Mouse (Mus musculus) brown adipose tissue, adult 24 weeks (tissue): Measurements from ENCODE around the gene Igdcc3. TPM values are rescaled to one million over a fixed set of nuclear protein-coding genes. Genes with fewer than 3 reads are reported as not detected.

Experiments used
- H3K27ac ChIP-seq: fragments of 200-500 bp; replicated peaks from 2 replicates; pipeline ENCODE4 v1.5.1; 2012; ENCODE audit warnings: low read depth, mild to moderate bottlenecking, low read length
- H3K4me1 ChIP-seq: fragments of 200-500 bp; 2 replicates; pipeline ENCODE4 v1.6.1; 2012; ENCODE audit warnings: low read length, mixed read lengths; ENCODE audit not compliant: control insufficient read depth, insufficient read depth, insufficient read length
- H3K4me3 ChIP-seq: fragments of 200-500 bp; 2 replicates; pipeline ENCODE4 v1.5.1; 2012; ENCODE audit warnings: low read depth, mild to moderate bottlenecking, low read length, moderate library complexity; ENCODE audit not compliant: insufficient read depth
- polyA plus RNA-seq: library from polyadenylated mRNA; stranded (reverse); fragments of >200 nt; gene quantifications from 2 replicates; pipeline ENCODE4 v1.2.4, GENCODE M21; 2012; ENCODE audit not compliant: missing spikeins, insufficient read depth, insufficient read length

The Igdcc3 gene
- polyA plus RNA-seq: not detected in 2 replicates

DNA sequence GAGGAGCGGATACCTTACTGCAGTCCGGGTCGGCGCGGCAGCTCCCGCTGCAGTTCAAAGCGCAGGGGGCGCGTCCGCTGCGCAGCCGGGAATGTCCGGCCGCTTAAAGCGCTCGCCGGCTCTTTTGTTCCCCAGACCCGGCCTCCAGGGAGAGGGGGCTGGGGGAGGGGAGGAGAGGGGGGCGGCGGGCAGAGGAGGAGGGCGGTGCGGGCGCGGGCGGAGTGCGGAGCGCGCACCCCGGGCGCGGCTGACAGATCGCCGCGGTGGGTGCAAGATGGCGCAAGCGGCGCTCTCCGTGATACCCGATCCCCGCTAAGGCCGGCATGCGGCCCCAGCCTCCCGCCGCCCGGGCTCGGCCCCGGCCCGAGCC, at the start of gene Igdcc3:
Gene Igdcc3 (plus strand): TSS at position 254 of the 370 bp plus-strand sequence.
- H3K4me3 ChIP-seq: peak within 1 kb of the TSS; percentile 66
- H3K27ac ChIP-seq: no peak within 1 kb of the TSS
- no peaks in the 10 kb centered on the region for H3K4me1 ChIP-seq

DNA sequence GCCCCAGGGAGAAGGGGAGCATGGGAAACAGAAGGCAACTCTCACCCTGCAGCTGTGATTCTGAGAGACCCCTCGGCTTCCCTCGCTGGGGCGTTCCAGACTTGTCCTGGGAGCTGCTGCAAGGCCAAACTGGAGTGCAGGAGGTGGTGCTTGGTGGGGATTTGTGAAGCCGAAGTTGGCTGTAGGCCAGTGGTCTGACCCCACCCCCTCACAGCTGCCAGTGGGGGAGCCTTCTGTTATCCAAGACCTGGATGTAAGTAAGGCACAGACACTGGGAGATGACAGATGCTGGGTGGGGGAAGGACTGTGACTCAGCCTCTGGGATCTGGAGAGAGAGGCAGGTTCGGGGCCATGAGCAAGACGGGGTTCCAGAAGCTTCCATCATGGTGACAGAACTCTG, 46.8 kb upstream of the Igdcc3 start:
- Histone ChIP-seq H3K4me1 (no peaks in the 10 kb centered on the region), H3K4me3 (no peak overlapping the region), H3K27ac (no peak overlapping the region)

DNA sequence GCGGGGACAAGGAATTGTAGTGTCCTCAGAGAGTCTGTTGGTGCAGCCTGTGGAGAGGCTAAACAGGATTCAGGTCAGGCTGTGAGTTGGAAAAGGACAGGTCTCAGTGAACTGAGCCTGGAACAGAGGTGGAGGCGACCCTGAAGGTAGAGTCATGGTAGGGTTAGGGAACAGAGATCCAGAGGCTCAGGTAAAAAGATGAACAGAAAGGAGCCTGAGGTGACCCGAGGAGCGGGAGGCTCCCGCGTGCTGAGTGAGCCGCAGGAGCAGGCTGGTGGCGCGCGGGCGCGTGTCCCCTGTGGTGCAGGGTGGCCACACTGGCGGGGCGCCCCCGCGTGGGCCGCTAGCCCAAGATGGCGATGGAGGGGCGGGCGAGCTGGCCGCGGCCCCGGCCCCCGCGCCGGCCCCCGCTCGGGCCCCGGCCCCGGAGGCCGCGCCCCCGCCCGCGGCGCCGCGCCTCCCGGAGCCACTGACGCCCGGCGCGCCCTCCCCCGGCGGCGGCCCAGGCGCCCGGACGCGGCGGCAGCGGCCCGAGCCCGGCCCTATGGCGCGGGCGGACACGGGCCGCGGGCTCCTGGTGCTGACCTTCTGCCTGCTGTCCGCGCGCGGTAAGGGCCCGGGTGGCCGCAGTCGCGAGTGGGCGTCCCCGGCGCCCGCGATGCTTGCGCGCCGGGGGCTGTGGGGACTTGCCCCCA, 39.9 kb upstream of the Igdcc3 start, which contains the start of gene Igdcc4:
Gene Igdcc4 (plus strand): TSS at position 496 of the 695 bp plus-strand sequence.
- peak within 1 kb of the TSS; percentile 48 for H3K4me3 ChIP-seq
- H3K4me1 ChIP-seq: no peaks in the 10 kb centered on the region; the same call in 1 of the 2 replicates
- H3K27ac ChIP-seq: no peak within 1 kb of the TSS

DNA sequence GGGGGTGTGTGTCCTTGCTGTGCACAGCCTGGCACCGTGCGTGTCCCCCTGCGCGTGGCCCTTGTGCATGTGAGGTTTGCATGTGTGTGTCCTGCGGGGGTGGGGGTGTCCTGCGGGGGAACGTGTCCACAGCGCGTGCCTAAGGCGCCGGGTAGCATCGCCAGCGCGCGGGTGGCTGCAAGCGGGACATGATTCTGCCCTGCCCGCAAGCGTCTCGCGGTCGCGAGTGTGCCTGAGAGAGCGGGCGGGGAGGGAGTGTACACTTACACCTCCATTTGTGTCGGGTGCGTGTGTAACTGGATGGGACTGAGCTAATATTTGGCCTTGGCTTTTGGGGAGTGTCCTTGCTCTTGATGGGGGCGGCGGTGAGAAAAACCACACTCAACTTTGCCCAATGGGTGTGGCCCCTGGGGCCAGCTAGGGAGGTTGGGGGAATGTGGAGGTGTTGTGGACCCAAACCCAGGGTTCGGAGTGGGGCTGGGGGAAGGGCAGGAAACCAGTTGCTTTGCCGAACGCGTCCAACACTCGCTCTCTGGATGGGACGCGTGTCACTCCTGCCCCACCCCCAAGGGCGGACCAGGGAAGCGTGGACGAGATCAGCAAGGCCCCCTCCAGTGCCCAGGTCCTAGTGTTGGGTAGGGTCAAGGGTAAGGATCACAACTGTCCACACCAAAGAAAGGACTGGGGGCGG, 39.2 kb upstream of the Igdcc3 start:
- Histone ChIP-seq H3K4me1 (no peaks in the 10 kb centered on the region; the same call in 1 of the 2 replicates), H3K4me3 (peak overlapping the region; percentile 48), H3K27ac (no peak overlapping the region)

DNA sequence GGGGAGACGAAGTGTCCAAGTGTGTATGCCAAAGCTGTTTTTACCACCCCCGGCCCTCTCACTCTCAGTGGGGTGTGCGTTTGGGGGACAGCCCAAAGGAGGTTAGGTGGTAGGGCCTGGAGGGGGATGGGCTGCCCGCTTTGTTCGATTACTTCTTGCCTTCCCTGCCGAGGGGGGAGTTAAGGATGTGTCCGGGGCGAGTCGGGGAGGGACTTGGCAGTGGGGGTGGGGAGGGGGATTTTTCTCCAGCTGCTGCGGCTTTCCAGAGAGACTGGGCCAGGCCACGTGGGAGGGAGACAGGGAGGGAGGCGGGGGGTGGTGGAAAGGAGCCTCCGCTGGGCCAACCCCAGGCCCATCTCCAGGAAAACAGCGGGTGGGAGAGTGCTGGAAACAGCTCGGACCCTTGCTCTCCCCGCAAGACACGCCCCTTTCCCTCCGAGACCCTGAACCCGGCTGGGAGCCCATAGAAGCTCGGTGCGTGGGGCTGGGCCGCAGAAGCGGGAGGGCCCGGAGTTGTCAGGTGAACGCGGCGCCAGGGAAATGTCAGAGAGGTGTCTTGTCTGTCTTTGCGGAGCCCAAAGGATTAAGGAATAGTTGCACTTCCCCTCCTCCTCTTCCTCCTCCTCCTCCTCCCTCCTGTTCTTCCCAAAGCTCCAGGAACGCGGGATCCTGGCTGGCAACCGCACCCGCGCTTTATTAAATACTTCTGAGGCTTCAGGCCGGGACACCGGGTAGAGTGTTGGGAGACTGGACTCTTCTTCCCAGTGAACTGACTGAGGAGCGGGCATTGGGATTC, 38.4 kb upstream of the Igdcc3 start:
- Histone ChIP-seq H3K27ac (no peak overlapping the region), H3K4me3 (peak overlapping the region; percentile 48), H3K4me1 (no peaks in the 10 kb centered on the region; the same call in 1 of the 2 replicates)

DNA sequence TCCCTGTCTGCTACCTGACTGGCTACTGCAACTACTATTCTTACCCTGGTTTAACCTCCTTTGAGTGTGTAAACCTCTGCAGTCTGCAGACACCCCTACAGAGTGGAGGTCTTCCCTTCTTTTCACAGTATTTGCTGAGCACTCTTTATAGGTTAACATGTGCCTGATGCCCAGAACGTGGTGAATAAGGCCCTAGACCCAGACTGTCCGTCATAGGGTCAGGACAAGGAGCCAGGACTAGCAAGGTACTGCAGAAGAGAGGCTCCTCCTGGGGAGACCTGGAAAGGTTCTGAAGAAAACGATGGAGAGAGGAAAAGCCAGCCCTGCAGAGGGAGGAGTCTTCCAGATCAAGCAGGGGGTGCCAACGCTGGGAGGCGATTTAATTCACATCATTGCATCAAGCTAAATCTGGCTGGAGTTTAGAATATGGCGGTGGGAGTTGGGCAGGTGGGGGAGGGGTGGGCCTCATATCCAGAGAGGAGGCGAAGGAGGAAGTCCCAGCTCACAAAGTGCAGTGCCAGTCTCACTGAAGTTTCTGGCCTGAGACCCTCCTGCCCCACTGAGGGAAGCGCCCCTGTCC, 37.7 kb upstream of the Igdcc3 start:
- peak overlapping the region; percentile 35; the same call in 1 of the 2 replicates for H3K4me3 ChIP-seq
- no peaks in the 10 kb centered on the region; the same call in 1 of the 2 replicates for H3K4me1 ChIP-seq
- no peak overlapping the region for H3K27ac ChIP-seq

DNA sequence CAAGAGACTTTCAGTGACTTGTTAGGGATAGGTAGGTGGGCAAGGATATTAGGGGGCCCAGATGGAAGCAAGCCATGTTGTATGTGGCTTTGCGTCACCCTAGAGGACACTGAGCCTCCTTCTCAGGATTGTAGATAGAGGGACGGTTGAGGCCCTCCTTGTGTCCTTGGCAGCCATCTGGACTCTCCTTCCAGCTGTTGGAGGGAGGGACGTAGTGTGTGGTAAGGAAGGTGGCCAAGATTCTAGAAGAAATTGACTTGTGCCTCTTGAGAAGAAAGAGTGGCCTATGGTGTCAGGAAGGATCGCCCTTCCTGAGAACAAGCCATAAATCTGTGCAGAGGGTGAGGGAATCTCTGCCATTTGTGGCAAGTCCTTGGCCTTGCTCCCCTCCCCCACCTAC, 34.2 kb upstream of the Igdcc3 start:
- Histone ChIP-seq H3K4me1 (no peaks in the 10 kb centered on the region; the same call in 1 of the 2 replicates), H3K4me3 (no peak overlapping the region)

DNA sequence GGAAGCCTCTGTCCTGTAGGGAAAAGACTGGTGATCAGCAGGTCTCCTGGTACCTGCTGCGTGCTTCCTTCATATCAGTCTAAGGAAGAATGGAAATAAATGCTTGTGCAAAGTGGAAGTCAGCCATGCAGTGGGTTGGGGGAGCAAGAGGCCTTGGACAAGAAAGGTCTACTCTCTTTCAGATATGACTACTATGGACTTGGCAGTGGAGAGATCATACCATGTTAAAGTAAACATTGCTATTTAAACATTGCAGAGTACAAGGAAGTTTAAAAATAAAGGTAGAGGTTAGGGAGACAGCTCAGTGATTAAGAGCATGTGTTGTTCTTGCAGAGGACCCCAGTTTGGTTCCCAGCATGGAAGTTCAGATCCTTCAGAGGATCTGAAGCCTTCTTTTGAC, 33.1 kb upstream of the Igdcc3 start:
- Histone ChIP-seq H3K4me1 (no peaks in the 10 kb centered on the region), H3K27ac (no peak overlapping the region), H3K4me3 (no peak overlapping the region)

More for the DNA sequence above, 34.2 kb upstream of the Igdcc3 start:
- H3K27ac ChIP-seq: no peak overlapping the region

DNA sequence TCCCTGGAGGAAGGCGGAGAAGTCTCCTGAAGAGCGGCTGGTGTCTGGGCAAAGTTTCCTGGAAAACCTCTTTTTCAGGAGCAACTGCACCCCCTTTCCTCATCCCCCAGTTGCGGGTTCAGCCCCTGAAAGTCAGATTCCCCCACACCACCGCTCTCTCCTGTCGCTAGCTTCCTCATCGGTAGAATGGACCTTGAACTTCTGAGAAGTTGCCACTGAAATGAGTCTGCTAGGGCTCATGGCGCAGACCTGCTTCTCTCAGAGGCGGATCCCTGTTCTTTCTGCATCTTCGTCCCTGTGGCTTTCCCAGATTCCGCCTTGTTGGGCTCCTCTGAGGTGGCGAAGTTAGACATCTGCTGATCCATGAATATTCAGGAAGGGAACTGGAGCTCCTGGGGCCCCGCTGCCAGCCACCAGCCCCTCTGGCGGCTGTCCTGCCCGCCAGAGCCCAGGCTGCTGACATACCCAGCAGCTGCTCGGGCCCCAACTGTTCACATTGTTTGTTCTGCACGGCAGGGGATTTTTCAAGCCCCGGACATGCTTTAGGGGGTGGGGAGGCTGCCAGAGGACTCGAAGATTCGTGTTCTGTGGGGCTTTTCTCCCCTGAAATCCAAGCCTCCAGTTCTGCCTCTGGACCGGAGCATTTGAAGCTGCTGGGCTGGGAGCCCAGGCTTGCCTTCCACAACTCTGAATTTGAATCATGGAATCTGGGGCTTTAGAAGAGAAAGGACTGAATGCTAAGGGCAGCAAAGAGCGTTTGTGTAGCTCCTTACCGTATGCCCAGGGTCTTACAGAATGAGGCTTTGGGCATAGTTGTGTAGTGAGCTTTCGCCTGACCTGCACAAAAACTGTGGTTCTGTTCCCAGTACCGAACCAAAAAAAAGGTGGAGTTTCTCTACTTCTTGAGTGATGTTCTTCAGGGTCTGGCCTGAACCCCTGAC, 31.6 kb upstream of the Igdcc3 start:
- Histone ChIP-seq H3K4me1 (no peaks in the 10 kb centered on the region), H3K4me3 (no peak overlapping the region), H3K27ac (no peak overlapping the region)

DNA sequence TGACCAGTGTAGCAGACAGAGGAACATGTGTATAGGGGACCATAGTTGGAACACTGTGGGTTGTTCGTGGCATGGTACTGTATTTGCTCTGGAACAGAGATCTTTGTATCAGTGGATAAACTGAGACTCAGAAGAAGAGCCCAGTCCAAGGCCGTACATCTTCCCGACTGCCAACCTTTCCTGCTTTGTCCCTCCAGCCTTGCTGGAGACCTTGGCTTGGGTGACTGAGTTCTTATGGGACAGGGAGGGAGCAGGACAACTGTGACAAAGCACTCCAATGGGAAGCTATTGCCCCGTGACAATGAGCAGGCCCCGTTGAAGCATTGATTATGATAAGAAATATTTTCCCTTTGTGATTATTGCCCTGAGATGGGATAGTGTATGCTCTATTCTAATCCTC, 29.3 kb upstream of the Igdcc3 start:
- Histone ChIP-seq H3K27ac (no peak overlapping the region), H3K4me3 (no peak overlapping the region), H3K4me1 (no peaks in the 10 kb centered on the region)

DNA sequence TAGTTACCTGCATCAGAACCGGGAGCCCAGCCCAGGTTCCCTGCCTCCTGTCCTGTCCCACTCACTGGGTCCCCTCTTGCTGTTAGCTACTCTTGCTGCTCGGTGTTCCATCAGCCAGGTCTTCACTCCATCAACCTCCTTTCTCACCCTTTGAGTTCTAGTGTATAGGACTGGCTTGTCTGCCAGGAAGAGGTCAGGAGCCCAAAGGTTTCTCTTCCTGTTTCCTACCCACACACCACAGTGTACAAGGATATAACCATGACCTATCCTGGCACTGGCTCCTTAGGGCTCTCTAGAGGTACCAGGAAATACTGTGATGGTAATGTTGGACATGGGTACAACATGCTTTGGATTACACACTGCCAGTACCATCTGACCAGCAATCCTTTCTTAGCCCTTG, 27.3 kb upstream of the Igdcc3 start:
- Histone ChIP-seq H3K27ac (no peak overlapping the region), H3K4me3 (no peak overlapping the region), H3K4me1 (no peaks in the 10 kb centered on the region)

DNA sequence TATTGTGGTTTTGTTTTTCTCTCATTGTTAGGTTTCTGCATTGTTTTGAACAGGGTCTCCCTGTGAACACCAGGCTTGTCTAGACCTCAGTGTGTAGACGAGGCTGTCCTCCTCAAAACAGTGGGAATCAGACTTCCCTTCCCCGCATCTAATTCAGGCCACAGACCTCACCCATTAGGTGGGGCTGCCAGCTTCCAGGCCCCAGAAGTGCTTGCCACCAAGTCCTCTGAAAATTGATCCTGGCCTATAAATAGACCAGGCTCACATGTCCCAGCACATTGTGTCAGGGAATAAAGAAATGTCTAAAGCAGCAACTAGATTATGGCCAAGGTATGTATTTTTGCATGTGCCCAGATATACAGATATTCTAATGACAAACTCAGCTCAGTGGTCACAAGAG, 25.1 kb upstream of the Igdcc3 start:
- Histone ChIP-seq H3K4me1 (no peaks in the 10 kb centered on the region), H3K4me3 (no peak overlapping the region), H3K27ac (no peak overlapping the region)

DNA sequence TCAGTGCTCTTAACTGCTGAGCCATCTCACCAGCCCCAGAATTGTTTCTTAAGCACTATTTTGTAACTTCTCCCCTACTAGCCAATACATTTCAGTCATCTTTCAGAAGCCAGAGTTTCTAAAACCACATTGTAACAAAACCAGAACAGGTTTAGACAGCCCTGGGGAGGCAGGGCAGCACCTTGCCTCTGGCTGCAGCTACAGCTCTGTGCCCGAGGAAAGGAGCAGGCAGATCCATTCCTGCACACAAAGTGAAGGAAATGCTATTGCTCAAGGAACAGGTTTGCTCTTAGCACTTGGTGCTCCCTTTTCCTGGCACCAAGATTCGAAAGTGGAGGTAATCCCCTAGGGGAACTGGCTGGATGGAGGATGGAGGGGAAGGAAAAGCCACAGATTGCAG, 23.5 kb upstream of the Igdcc3 start:
- Histone ChIP-seq H3K4me1 (no peaks in the 10 kb centered on the region), H3K4me3 (no peak overlapping the region), H3K27ac (no peak overlapping the region)

DNA sequence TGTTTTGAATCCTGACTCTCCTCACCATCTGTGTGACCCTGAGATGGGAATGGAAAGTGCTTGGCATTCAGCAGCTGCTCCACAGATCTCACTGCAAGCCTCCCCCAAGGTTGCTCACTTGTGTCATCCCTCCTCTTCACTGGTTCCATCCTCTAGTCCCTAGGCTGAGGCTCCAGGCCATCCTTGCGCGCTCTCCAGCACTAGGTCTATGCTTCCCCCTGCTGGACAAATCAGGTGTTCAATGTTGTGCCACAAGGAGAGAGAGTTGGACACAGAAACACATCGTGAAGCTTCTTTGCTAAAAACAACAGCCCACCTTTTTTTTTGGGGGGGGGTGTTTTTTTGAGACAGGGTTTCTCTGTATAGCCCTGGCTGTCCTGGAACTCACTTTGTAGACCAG, 20.1 kb upstream of the Igdcc3 start:
- Histone ChIP-seq H3K4me3 (no peak overlapping the region), H3K4me1 (no peaks in the 10 kb centered on the region), H3K27ac (no peak overlapping the region)
